Mouse (Mus musculus): ENCODE measurements at regions not wholly inside any gene's neighbourhood (a gene's known extent, or its start where the extent isn't known, plus 50 kb on each side); places are given as distances from the start of the nearest gene placed in this dataset.

- H3K4me1 ChIP-seq, result 0 out of 2 replicates have a peak, but pooled peaks cover 5% of the 10 kb centered on the region
- H3K4me3 ChIP-seq, result peak overlapping the region; percentile 13; the same call in 1 of the 2 replicates
These were observed 244.9 kb upstream of the Fsip2 start for GRCm38 (mm10) chr2:82698417-82698988.

GRCm38 (mm10) chr2:82701851-82702250 lies 241.6 kb upstream of the Fsip2 start:
- WGBS, result 74% methylated on average over 2 of the region's 2 CpGs
- Histone ChIP-seq H3K9me3 (replicated peaks) (no peaks in the 10 kb centered on the region), H3K4me2 (no peak overlapping the region), H3K4me1 (0 out of 2 replicates have a peak, but pooled peaks cover 5% of the 10 kb centered on the region), H3K27ac (no peak overlapping the region), H3K36me3 (ENCODE audit: poor library complexity, severe bottlenecking) (no peaks in the 10 kb centered on the region), H3K4me3 (no peak overlapping the region), H3K27me3 (no peaks in the 10 kb centered on the region), H3K9ac (no peak overlapping the region)
- no peak for ATAC-seq

More at GRCm38 (mm10) chr2:82698417-82698988, 244.9 kb upstream of the Fsip2 start:
- no peaks in the 10 kb centered on the region for H3K36me3 ChIP-seq (ENCODE audit: poor library complexity, severe bottlenecking)
- WGBS, result 9% methylated on average over 8 of the region's 8 CpGs
- H3K27ac ChIP-seq, result peak overlapping the region; percentile 25; the same call in 1 of the 2 replicates
- peak; percentile 62; the same call in 1 of the 2 replicates for ATAC-seq
- H3K4me2 ChIP-seq, result peak overlapping the region; percentile 49
- H3K27me3 ChIP-seq, result no peaks in the 10 kb centered on the region
- no peaks in the 10 kb centered on the region for H3K9me3 ChIP-seq (replicated peaks)
- no peak overlapping the region for H3K9ac ChIP-seq

- Histone ChIP-seq H3K9ac (no peak overlapping the region), H3K36me3 (ENCODE audit: poor library complexity, severe bottlenecking) (no peaks in the 10 kb centered on the region), H3K27ac (no peak overlapping the region), H3K9me3 (replicated peaks) (no peaks in the 10 kb centered on the region), H3K4me1 (no peaks in the 10 kb centered on the region), H3K4me2 (no peak overlapping the region), H3K27me3 (no peaks in the 10 kb centered on the region), H3K4me3 (no peak overlapping the region)
- WGBS, result 81% methylated on average over 3 of the region's 3 CpGs
- ATAC-seq, result no peak
These were observed 227.7 kb upstream of the Fsip2 start for GRCm38 (mm10) chr2:82715773-82716172.

Measured in forebrain, embryonic 13.5 days (tissue).